Mouse (Mus musculus): Measurements from ENCODE around the gene Acot7.

GRCm38 (mm10) chr4:152136112-152136875 is 41.6 kb upstream of the Acot7 start:
- TF ChIP-seq CTCF (IDR thresholded peaks at IDR 0.05; ENCODE audit: low read depth, low read length): peak; percentile 64
- no peak for TF ChIP-seq POLR2A (IDR thresholded peaks at IDR 0.05; ENCODE audit: extremely low read depth, insufficient read depth, low read length)
